Mouse (Mus musculus) kidney, postnatal 0 days (tissue): ENCODE data around the gene Rab10. TPM values are rescaled to one million over a fixed set of nuclear protein-coding genes. Genes with fewer than 3 reads are reported as not detected.
"Not testable (repeated sequence)": the region's sequence is repeated elsewhere in the genome, so short reads cannot be mapped to it uniquely, and the experiment has no call there.

Experiments
- ATAC-seq: fragments of 200-750 bp; cut with Nextera tagmentation; replicated peaks from 2 replicates; pipeline ENCODE4 v1.8.0; 2017; ENCODE audit warnings: low read depth, moderate number of reproducible peaks, moderate TSS enrichment, moderate library complexity; ENCODE audit not compliant: low FRiP score
- DNase-seq: peaks from one replicate; pipeline ENCODE4 v3.0.0-alpha.2; 2016; ENCODE audit warnings: low spot score
- H3K27ac ChIP-seq: fragments of 300-500 bp; sonication (generic); 2 replicates; pipeline ENCODE4 v1.5.1; 2014; ENCODE audit warnings: mild to moderate bottlenecking
- H3K27me3 ChIP-seq: fragments of 300-500 bp; sonication (generic); 2 replicates; pipeline ENCODE4 v1.6.1; 2014; ENCODE audit warnings: low read length, mixed read lengths; ENCODE audit not compliant: insufficient read depth
- H3K36me3 ChIP-seq: fragments of 300-500 bp; sonication (generic); 2 replicates; pipeline ENCODE4 v1.6.1; 2014; ENCODE audit warnings: low read length, mixed read lengths; ENCODE audit not compliant: insufficient read depth
- H3K4me1 ChIP-seq: fragments of 300-500 bp; sonication (generic); replicated peaks from 2 replicates; pipeline ENCODE4 v1.6.1; 2014; ENCODE audit warnings: antibody characterized with exemption, low read length, mixed read lengths; ENCODE audit not compliant: insufficient read depth
- H3K4me2 ChIP-seq: fragments of 300-500 bp; sonication (generic); 2 replicates; pipeline ENCODE4 v1.6.1; 2014; ENCODE audit warnings: mild to moderate bottlenecking, low read length, moderate library complexity, mixed read lengths
- H3K4me3 ChIP-seq: fragments of 300-500 bp; sonication (generic); replicated peaks from 2 replicates; pipeline ENCODE4 v1.5.1; 2014; ENCODE audit warnings: low read depth, low read length
- H3K9ac ChIP-seq: fragments of 300-500 bp; sonication (generic); 2 replicates; pipeline ENCODE4 v1.6.1; 2014; ENCODE audit warnings: low read depth, low read length
- H3K9me3 ChIP-seq: fragments of 300-500 bp; sonication (generic); replicated peaks from 2 replicates; pipeline ENCODE4 v1.6.1; 2016; ENCODE audit warnings: low read length, inconsistent platforms, mixed read lengths
- CTCF ChIP-seq: IDR thresholded peaks from 2 replicates; pipeline ENCODE4 v1.5.1; 2016; ENCODE audit warnings: antibody characterized with exemption, low read depth, mild to moderate bottlenecking, moderate library complexity
- WGBS: fragments of 180-500 bp; shearing (Covaris S2); extraction: QIAGEN DNeasy Blood & Tissue Kit; methylation state at CpG from one replicate; pipeline ENCODE4 v1.1.7; 2014; 5-methylcytosine and 5-hydroxymethylcytosine counted together
- polyA plus RNA-seq: library from polyadenylated mRNA; unstranded; fragments of >200 nt; fragmentation: Nextera tagmentation; extraction: Ambion mirVana; gene quantifications from 2 replicates; pipeline ENCODE4 v1.2.1, GENCODE M21; 2015

The Rab10 gene
- polyA plus RNA-seq, 1 experiment from 2014 or later, result 78.3 TPM

- peak overlapping the region; percentile 63 for H3K4me2 ChIP-seq
- H3K9me3 ChIP-seq, result no peaks in the 10 kb centered on the region
- WGBS, result 25% methylated on average over 6 of the region's 6 CpGs
- TF ChIP-seq CTCF, result no peak
- no peaks in the 10 kb centered on the region for H3K36me3 ChIP-seq
- no peaks in the 10 kb centered on the region for H3K27me3 ChIP-seq
- H3K4me3 ChIP-seq, result peak overlapping the region; percentile 84
- no peak for DNase-seq
- no peak overlapping the region for H3K27ac ChIP-seq
- no peaks in the 10 kb centered on the region for H3K4me1 ChIP-seq
- ATAC-seq, result no peak
- H3K9ac ChIP-seq, result peak overlapping the region; percentile 84; the same call in 1 of the 2 replicates
These were observed 2.2 kb downstream of the Rab10 start for GRCm38 (mm10) chr12:3307587-3307986.

DNA sequence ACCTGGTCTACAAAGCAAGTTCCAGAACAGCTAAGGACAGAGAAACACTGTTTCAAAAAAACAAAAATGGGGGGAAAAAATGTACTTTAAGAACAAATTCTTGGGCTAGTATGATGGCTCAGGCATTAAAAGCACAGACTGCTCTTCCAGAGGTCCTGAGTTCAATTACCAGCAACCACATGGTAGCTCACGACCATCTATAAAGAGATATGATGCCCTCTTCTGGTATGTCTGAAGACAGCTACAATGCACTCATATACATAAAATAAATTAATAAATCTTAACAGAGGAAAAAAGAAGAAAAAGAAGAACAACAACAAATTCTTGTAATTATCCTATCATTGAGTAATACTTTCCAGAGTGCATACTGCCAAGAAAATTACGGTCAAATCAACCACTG lies 4.5 kb downstream of the Rab10 start:
- DNase-seq, result no peak
- no peak for TF ChIP-seq CTCF
- 87% methylated on average over 2 of the region's 2 CpGs for WGBS

GRCm38 (mm10) chr12:3297622-3298021 lies 12.1 kb downstream of the Rab10 start:
- not testable (repeated sequence) for H3K4me3 ChIP-seq, H3K27me3 ChIP-seq, DNase-seq, H3K9me3 ChIP-seq, ATAC-seq, H3K4me1 ChIP-seq, H3K36me3 ChIP-seq, H3K9ac ChIP-seq, H3K27ac ChIP-seq, H3K4me2 ChIP-seq
- WGBS, result 93% methylated on average over 6 of the region's 6 CpGs

More for the DNA sequence above, 4.5 kb downstream of the Rab10 start:
- H3K9me3 ChIP-seq, result no peaks in the 10 kb centered on the region
- no peaks in the 10 kb centered on the region for H3K36me3 ChIP-seq
- ATAC-seq, result no peak
- no peak overlapping the region for H3K9ac ChIP-seq
- no peak overlapping the region for H3K4me3 ChIP-seq
- no peaks in the 10 kb centered on the region for H3K4me1 ChIP-seq
- H3K27ac ChIP-seq, result no peak overlapping the region
- H3K27me3 ChIP-seq, result no peaks in the 10 kb centered on the region
- no peak overlapping the region for H3K4me2 ChIP-seq

- 77% methylated on average over 2 of the region's 2 CpGs for WGBS
- Histone ChIP-seq H3K4me3 (no peak overlapping the region), H3K4me1 (no peaks in the 10 kb centered on the region), H3K27me3 (no peaks in the 10 kb centered on the region), H3K36me3 (0 out of 2 replicates have a peak, but pooled peaks cover 1% of the 10 kb centered on the region), H3K9ac (no peak overlapping the region), H3K9me3 (no peaks in the 10 kb centered on the region; the same call in 1 of the 2 replicates), H3K27ac (no peak overlapping the region), H3K4me2 (no peak overlapping the region)
- no peak for TF ChIP-seq CTCF
- ATAC-seq (no peak), DNase-seq (no peak)
These were observed 13.7 kb downstream of the Rab10 start for GRCm38 (mm10) chr12:3296056-3296455.

GRCm38 (mm10) chr12:3291849-3292248 lies 17.9 kb downstream of the Rab10 start:
- H3K36me3 ChIP-seq, result 0 out of 2 replicates have a peak, but pooled peaks cover 4% of the 10 kb centered on the region
- H3K4me3 ChIP-seq, result no peak overlapping the region
- H3K9ac ChIP-seq, result no peak overlapping the region
- TF ChIP-seq CTCF, result no peak
- ATAC-seq, result no peak
- no peak overlapping the region for H3K27ac ChIP-seq
- H3K4me1 ChIP-seq, result no peaks in the 10 kb centered on the region
- no peaks in the 10 kb centered on the region for H3K27me3 ChIP-seq
- H3K4me2 ChIP-seq, result no peak overlapping the region
- no peaks in the 10 kb centered on the region for H3K9me3 ChIP-seq
- 95% methylated on average over 1 of the region's 1 CpGs for WGBS
- DNase-seq, result no peak

- Histone ChIP-seq H3K4me3 (no peak overlapping the region), H3K27me3 (no peaks in the 10 kb centered on the region), H3K27ac (no peak overlapping the region), H3K9ac (no peak overlapping the region), H3K9me3 (no peaks in the 10 kb centered on the region), H3K36me3 (0 out of 2 replicates have a peak, but pooled peaks cover 4% of the 10 kb centered on the region), H3K4me1 (no peaks in the 10 kb centered on the region), H3K4me2 (no peak overlapping the region)
- WGBS, result 87% methylated on average over 4 of the region's 4 CpGs
- no peak for ATAC-seq
- TF ChIP-seq CTCF, result no peak
- DNase-seq, result no peak
These were observed 18.7 kb downstream of the Rab10 start for GRCm38 (mm10) chr12:3291038-3291437.

DNA sequence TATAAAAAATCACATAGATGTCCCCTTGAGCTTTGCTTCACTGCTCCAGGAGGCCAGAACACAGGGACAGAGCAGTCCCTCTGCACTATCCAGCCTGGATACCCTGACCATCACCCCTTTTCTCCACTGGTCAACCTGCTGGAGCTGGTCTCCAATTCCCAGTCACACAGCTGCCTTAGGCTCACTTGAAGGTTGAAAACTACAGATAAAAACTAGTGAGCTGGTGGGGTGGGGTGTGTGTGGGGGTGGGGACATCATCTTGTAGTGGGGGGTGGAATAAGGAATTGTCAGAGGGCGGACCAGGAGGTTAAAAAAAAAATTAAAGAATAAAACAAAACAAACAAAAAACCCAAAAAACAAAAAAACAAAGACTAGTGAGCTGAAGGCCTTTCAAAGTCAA lies 21.3 kb downstream of the Rab10 start:
- no peaks in the 10 kb centered on the region for H3K27me3 ChIP-seq
- H3K36me3 ChIP-seq, result 0 out of 2 replicates have a peak, but pooled peaks cover 4% of the 10 kb centered on the region
- H3K27ac ChIP-seq, result no peak overlapping the region
- H3K9ac ChIP-seq, result no peak overlapping the region
- H3K4me2 ChIP-seq, result no peak overlapping the region
- H3K4me3 ChIP-seq, result no peak overlapping the region
- DNase-seq, result no peak
- ATAC-seq, result no peak
- no peak for TF ChIP-seq CTCF
- H3K4me1 ChIP-seq, result no peaks in the 10 kb centered on the region
- no peaks in the 10 kb centered on the region for H3K9me3 ChIP-seq
- 91% methylated on average over 1 of the region's 1 CpGs for WGBS
